Comparison of ENCODE assay signal across 16 mouse cellular contexts in the genomic region with DNA sequence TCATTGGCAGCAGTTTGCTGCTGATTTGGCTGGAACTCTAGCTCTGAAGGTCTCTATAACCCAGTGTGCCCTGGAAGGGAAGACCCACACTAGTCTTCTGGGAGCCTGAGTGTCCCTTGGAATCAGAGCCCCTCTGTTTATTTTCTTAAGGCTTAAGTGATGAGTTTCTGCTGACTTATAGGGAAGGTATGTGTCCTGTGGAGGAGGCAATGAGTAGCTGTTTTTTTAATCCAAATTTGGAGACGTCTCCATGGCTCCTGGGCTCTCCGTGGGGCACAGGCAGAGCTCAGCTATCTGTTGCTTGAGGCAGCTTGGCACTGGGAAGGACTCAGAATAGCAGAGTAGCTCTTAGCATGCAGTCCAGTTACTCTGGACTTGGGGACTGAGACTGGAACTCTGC.
"Had no signal": no experiment of that assay in that cellular context is flagged by ENCODE, and none has a peak within 500 bp of the region (broad histone marks: within the 10 kb centered on the region; RNA-seq: fewer than 3 reads in every experiment).

No protein-coding gene starts in this region.

- H3K27me3 ChIP-seq: liver, embryonic 13.5 days; neural tube, embryonic 12.5 days; neural tube, embryonic 15.5 days had no signal

- H3K4me3 ChIP-seq: liver, embryonic 13.5 days; neural tube, embryonic 12.5 days; neural tube, embryonic 15.5 days had no signal

- H3K4me2 ChIP-seq: liver, embryonic 13.5 days; midbrain, embryonic 11.5 days; neural tube, embryonic 12.5 days; neural tube, embryonic 15.5 days had no signal

- DNase-seq: kidney, adult 8-10 months; kidney, postnatal 36 days; liver, embryonic 13.5 days; lung, adult 2 months; lung, postnatal 14 days; lung, postnatal 4 days; midbrain, embryonic 14.5 days; right cerebral cortex, adult 18-20 months; right cerebral cortex, postnatal 14 days; right cerebral cortex, postnatal 4 days; thymus, adult 2 months; thymus, postnatal 14 days; thymus, postnatal 4 days had no signal

- H3K36me3 ChIP-seq: liver, embryonic 13.5 days; neural tube, embryonic 12.5 days; neural tube, embryonic 15.5 days had no signal
